Mouse (Mus musculus): ENCODE measurements around the gene Gcm1. TPM values are rescaled to one million over a fixed set of nuclear protein-coding genes. Genes with fewer than 3 reads are reported as not detected.

The Gcm1 gene
- polyA plus RNA-seq, 1 experiment = not detected

GRCm38 (mm10) chr9:78013813-78014212 is 37.9 kb upstream of the Gcm1 start:
- Histone ChIP-seq H3K27ac (ENCODE audit: insufficient read depth, low read depth, low read length) (no peak overlapping the region), H3K4me3 (ENCODE audit: insufficient read depth, low read depth, low read length) (no peak overlapping the region), H3K4me1 (ENCODE audit: control insufficient read depth, insufficient read depth, low read length) (peaks cover 4% of the 10 kb centered on the region; the same call in 1 of the 2 replicates)
- no peak for TF ChIP-seq CTCF (IDR thresholded peaks at IDR 0.05; ENCODE audit: insufficient read depth, low read depth, low read length)
- no peak for TF ChIP-seq POLR2A (IDR thresholded peaks at IDR 0.05; ENCODE audit: insufficient read depth, low read depth, low read length)
- 90% methylated on average over 1 of the region's 1 CpGs for WGBS

GRCm38 (mm10) chr9:78015816-78016215 is 35.9 kb upstream of the Gcm1 start:
- peaks cover 4% of the 10 kb centered on the region; the same call in 1 of the 2 replicates for H3K4me1 ChIP-seq (ENCODE audit: control insufficient read depth, insufficient read depth, low read length)
- WGBS = 92% methylated on average over 7 of the region's 7 CpGs
- no peak overlapping the region for H3K27ac ChIP-seq (ENCODE audit: insufficient read depth, low read depth, low read length)
- no peak overlapping the region for H3K4me3 ChIP-seq (ENCODE audit: insufficient read depth, low read depth, low read length)
- TF ChIP-seq POLR2A (IDR thresholded peaks at IDR 0.05; ENCODE audit: insufficient read depth, low read depth, low read length) (no peak), CTCF (IDR thresholded peaks at IDR 0.05; ENCODE audit: insufficient read depth, low read depth, low read length) (no peak)

GRCm38 (mm10) chr9:78016288-78016687 is 35.4 kb upstream of the Gcm1 start:
- 29% methylated on average over 15 of the region's 15 CpGs for WGBS
- H3K27ac ChIP-seq (ENCODE audit: insufficient read depth, low read depth, low read length) = no peak overlapping the region
- peaks cover 4% of the 10 kb centered on the region; the same call in 1 of the 2 replicates for H3K4me1 ChIP-seq (ENCODE audit: control insufficient read depth, insufficient read depth, low read length)
- TF ChIP-seq POLR2A (IDR thresholded peaks at IDR 0.05; ENCODE audit: insufficient read depth, low read depth, low read length) (no peak), CTCF (IDR thresholded peaks at IDR 0.05; ENCODE audit: insufficient read depth, low read depth, low read length) (no peak)
- no peak overlapping the region for H3K4me3 ChIP-seq (ENCODE audit: insufficient read depth, low read depth, low read length)

GRCm38 (mm10) chr9:78021256-78021655 is 30.5 kb upstream of the Gcm1 start:
- 61% methylated on average over 9 of the region's 9 CpGs for WGBS
- no peak overlapping the region for H3K27ac ChIP-seq (ENCODE audit: insufficient read depth, low read depth, low read length)
- H3K4me3 ChIP-seq (ENCODE audit: insufficient read depth, low read depth, low read length) = no peak overlapping the region
- H3K4me1 ChIP-seq (ENCODE audit: control insufficient read depth, insufficient read depth, low read length) = peaks cover 9% of the 10 kb centered on the region
- TF ChIP-seq CTCF (IDR thresholded peaks at IDR 0.05; ENCODE audit: insufficient read depth, low read depth, low read length) (no peak), POLR2A (IDR thresholded peaks at IDR 0.05; ENCODE audit: insufficient read depth, low read depth, low read length) (no peak)

GRCm38 (mm10) chr9:78022187-78022945 is 29.4 kb upstream of the Gcm1 start:
- Histone ChIP-seq H3K27ac (ENCODE audit: insufficient read depth, low read depth, low read length) (no peak overlapping the region), H3K4me3 (ENCODE audit: insufficient read depth, low read depth, low read length) (no peak overlapping the region), H3K4me1 (ENCODE audit: control insufficient read depth, insufficient read depth, low read length) (peaks cover 5% of the 10 kb centered on the region; the same call in 1 of the 2 replicates)
- 68% methylated on average over 8 of the region's 8 CpGs for WGBS
- TF ChIP-seq POLR2A (IDR thresholded peaks at IDR 0.05; ENCODE audit: insufficient read depth, low read depth, low read length) (no peak), CTCF (IDR thresholded peaks at IDR 0.05; ENCODE audit: insufficient read depth, low read depth, low read length) (no peak)

GRCm38 (mm10) chr9:78024823-78025222 is 26.9 kb upstream of the Gcm1 start:
- H3K27ac ChIP-seq (ENCODE audit: insufficient read depth, low read depth, low read length) = no peak overlapping the region
- WGBS = 12% methylated on average over 3 of the region's 3 CpGs
- H3K4me1 ChIP-seq (ENCODE audit: control insufficient read depth, insufficient read depth, low read length) = peaks cover 5% of the 10 kb centered on the region; the same call in 1 of the 2 replicates
- no peak overlapping the region for H3K4me3 ChIP-seq (ENCODE audit: insufficient read depth, low read depth, low read length)
- TF ChIP-seq CTCF (IDR thresholded peaks at IDR 0.05; ENCODE audit: insufficient read depth, low read depth, low read length) = no peak
- no peak for TF ChIP-seq POLR2A (IDR thresholded peaks at IDR 0.05; ENCODE audit: insufficient read depth, low read depth, low read length)

- Histone ChIP-seq H3K4me3 (ENCODE audit: insufficient read depth, low read depth, low read length) (no peak overlapping the region), H3K27ac (ENCODE audit: insufficient read depth, low read depth, low read length) (no peak overlapping the region), H3K4me1 (ENCODE audit: control insufficient read depth, insufficient read depth, low read length) (peaks cover under 1% of the 10 kb centered on the region; the same call in 1 of the 2 replicates)
- no peak for TF ChIP-seq POLR2A (IDR thresholded peaks at IDR 0.05; ENCODE audit: insufficient read depth, low read depth, low read length)
- TF ChIP-seq CTCF (IDR thresholded peaks at IDR 0.05; ENCODE audit: insufficient read depth, low read depth, low read length) = no peak
- WGBS = 87% methylated on average over 3 of the region's 3 CpGs
These were observed 24.6 kb upstream of the Gcm1 start for GRCm38 (mm10) chr9:78027099-78027498.

GRCm38 (mm10) chr9:78030835-78031456 is 20.8 kb upstream of the Gcm1 start:
- no peak overlapping the region for H3K27ac ChIP-seq (ENCODE audit: insufficient read depth, low read depth, low read length)
- WGBS = 91% methylated on average over 10 of the region's 10 CpGs
- TF ChIP-seq CTCF (IDR thresholded peaks at IDR 0.05; ENCODE audit: insufficient read depth, low read depth, low read length) = no peak
- TF ChIP-seq POLR2A (IDR thresholded peaks at IDR 0.05; ENCODE audit: insufficient read depth, low read depth, low read length) = no peak
- H3K4me3 ChIP-seq (ENCODE audit: insufficient read depth, low read depth, low read length) = no peak overlapping the region
- H3K4me1 ChIP-seq (ENCODE audit: control insufficient read depth, insufficient read depth, low read length) = no peaks in the 10 kb centered on the region

- no peak overlapping the region for H3K4me3 ChIP-seq (ENCODE audit: insufficient read depth, low read depth, low read length)
- WGBS = 94% methylated on average over 4 of the region's 4 CpGs
- no peak for TF ChIP-seq POLR2A (IDR thresholded peaks at IDR 0.05; ENCODE audit: insufficient read depth, low read depth, low read length)
- TF ChIP-seq CTCF (IDR thresholded peaks at IDR 0.05; ENCODE audit: insufficient read depth, low read depth, low read length) = no peak
- no peaks in the 10 kb centered on the region for H3K4me1 ChIP-seq (ENCODE audit: control insufficient read depth, insufficient read depth, low read length)
- H3K27ac ChIP-seq (ENCODE audit: insufficient read depth, low read depth, low read length) = no peak overlapping the region
These were observed 18.8 kb upstream of the Gcm1 start for GRCm38 (mm10) chr9:78032930-78033329.

All from olfactory bulb, adult 2 months (tissue).